ENCODE assay signal across 8 mouse cellular contexts in the genomic region with DNA sequence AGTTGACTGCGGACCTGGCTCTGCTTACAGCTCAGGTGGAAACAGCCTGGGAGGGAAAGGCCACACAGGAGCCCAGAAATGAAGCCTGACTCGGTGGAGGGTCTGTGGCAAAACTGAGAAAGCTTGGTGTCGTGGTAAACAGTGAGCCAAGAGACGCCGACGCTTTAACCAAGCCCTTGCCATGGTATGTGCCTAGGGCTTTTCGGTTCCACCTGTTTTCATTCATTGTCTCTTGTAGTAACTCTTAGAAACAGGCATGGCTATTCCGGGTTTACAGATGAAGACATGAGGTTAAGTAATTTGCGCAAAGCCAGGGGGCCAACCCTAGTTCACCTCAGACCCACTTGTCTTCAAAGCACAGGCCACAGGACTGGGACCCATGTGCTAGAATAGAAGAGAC. TPM values are rescaled to one million over a fixed set of nuclear protein-coding genes. Genes with fewer than 3 reads are reported as not detected.
A peak's percentile ranks its signal among the peaks of the same experiment; 100 is the strongest.
DNase-seq lines count a peak whose midpoint lies in the region; ATAC-seq and TF ChIP-seq lines count a peak whose summit lies in the region.
"Had no signal": no experiment of that assay in that cellular context is flagged by ENCODE, and none has a peak within 500 bp of the region (broad histone marks: within the 10 kb centered on the region; RNA-seq: fewer than 3 reads in every experiment).

No protein-coding gene starts in this region.

- no peak for TF ChIP-seq POLR2A in limb, embryonic 14.5 days (IDR thresholded peaks at IDR 0.05; ENCODE audit: borderline replicate concordance, extremely low read depth, insufficient read depth, insufficient read length)

- no peaks in the 10 kb centered on the region for H3K36me3 ChIP-seq in lung, postnatal 0 days (ENCODE audit: insufficient read depth, low read length)
- no peaks in the 10 kb centered on the region for H3K36me3 ChIP-seq in forebrain, embryonic 12.5 days (replicated peaks)
- no peaks in the 10 kb centered on the region for H3K36me3 ChIP-seq in limb, embryonic 14.5 days (ENCODE audit: control insufficient read depth, insufficient read depth, low read length)
- no peaks in the 10 kb centered on the region for H3K36me3 ChIP-seq in stomach, embryonic 15.5 days

- H3K4me1 ChIP-seq in lung, postnatal 0 days (ENCODE audit: insufficient read depth, low read depth, low read length): no peaks in the 10 kb centered on the region; the same call in 1 of the 2 replicates
- peaks cover 13% of the 10 kb centered on the region for H3K4me1 ChIP-seq in forebrain, embryonic 12.5 days
- H3K4me1 ChIP-seq in limb, embryonic 14.5 days (ENCODE audit: control insufficient read depth, insufficient read depth, low read length): peaks cover 7% of the 10 kb centered on the region; the same call in 1 of the 2 replicates
- H3K4me1 ChIP-seq in stomach, embryonic 15.5 days: peaks cover 21% of the 10 kb centered on the region

- H3K9me3 ChIP-seq in lung, postnatal 0 days (ENCODE audit: low read length): no peaks in the 10 kb centered on the region
- H3K9me3 ChIP-seq in forebrain, embryonic 12.5 days: no peaks in the 10 kb centered on the region
- H3K9me3 ChIP-seq in limb, embryonic 14.5 days (ENCODE audit: control insufficient read depth, low read length): no peaks in the 10 kb centered on the region
- H3K9me3 ChIP-seq in stomach, embryonic 15.5 days: no peaks in the 10 kb centered on the region

- H3K9ac ChIP-seq in lung, postnatal 0 days (replicated peaks; ENCODE audit: low read depth): peak overlapping the region; percentile 71; the same call in 1 of the 2 replicates
- H3K9ac ChIP-seq in forebrain, embryonic 12.5 days: peak overlapping the region; percentile 70; the same call in 1 of the 2 replicates
- 0 out of 2 replicates have a peak overlapping the region, but pooled peaks have one; percentile 68 for H3K9ac ChIP-seq in limb, embryonic 14.5 days (ENCODE audit: low read depth, low read length, severe bottlenecking)
- H3K9ac ChIP-seq in stomach, embryonic 15.5 days: peak overlapping the region; percentile 78; the same call in 1 of the 2 replicates

- TF ChIP-seq CTCF in lung, postnatal 0 days (IDR thresholded peaks at IDR 0.05): no peak

- no peak overlapping the region for H3K27ac ChIP-seq in lung, postnatal 0 days (ENCODE audit: low read length)
- no peak overlapping the region for H3K27ac ChIP-seq in forebrain, embryonic 12.5 days
- no peak overlapping the region for H3K27ac ChIP-seq in limb, embryonic 14.5 days (replicated peaks; ENCODE audit: low read depth, low read length)
- H3K27ac ChIP-seq in stomach, embryonic 15.5 days: peak overlapping the region; percentile 62; the same call in 1 of the 2 replicates

- ATAC-seq in lung, postnatal 0 days: no peak
- ATAC-seq in forebrain, embryonic 12.5 days (ENCODE audit: low FRiP score): no peak
- no peak for ATAC-seq in limb, embryonic 14.5 days (ENCODE audit: low FRiP score, low read depth)
- ATAC-seq in stomach, embryonic 15.5 days (ENCODE audit: insufficient read depth, low FRiP score, low read depth): no peak

- intact Hi-C loops in left cerebral cortex, postnatal 4 days (cut with DNase I): no loop called here
- intact Hi-C loops in left cerebral cortex, postnatal 14 days (cut with DNase I): no loop called here

- no peak for DNase-seq in lung, postnatal 0 days (ENCODE audit: low spot score)
- DNase-seq in lung, adult 18-20 months: no peak
- no peak for DNase-seq in limb, embryonic 14.5 days (ENCODE audit: low spot score)
- DNase-seq in left cerebral cortex, postnatal 4 days: no peak
- DNase-seq in left cerebral cortex, postnatal 14 days (ENCODE audit: low spot score in 2 of 2): no peak
- DNase-seq: kidney, postnatal 14 days had no signal

- 45% methylated on average over 9 of the region's 9 CpGs for WGBS in lung, postnatal 0 days
- WGBS in forebrain, embryonic 12.5 days: 53% methylated on average over 9 of the region's 9 CpGs
- 43% methylated on average over 9 of the region's 9 CpGs for WGBS in limb, embryonic 14.5 days
- WGBS in stomach, embryonic 15.5 days: 47% methylated on average over 9 of the region's 9 CpGs

- no peak for TF ChIP-seq EP300 in lung, postnatal 0 days (IDR thresholded peaks at IDR 0.05)

- peak overlapping the region; percentile 78 for H3K4me3 ChIP-seq in lung, postnatal 0 days (ENCODE audit: low read depth, low read length)
- peak overlapping the region; percentile 73 for H3K4me3 ChIP-seq in forebrain, embryonic 12.5 days (replicated peaks)
- H3K4me3 ChIP-seq in limb, embryonic 14.5 days (replicated peaks; ENCODE audit: low read length): peak overlapping the region; percentile 84
- H3K4me3 ChIP-seq in stomach, embryonic 15.5 days (replicated peaks): peak overlapping the region; percentile 85

- H3K27me3 ChIP-seq in lung, postnatal 0 days (replicated peaks; ENCODE audit: insufficient read depth, low read length): no peaks in the 10 kb centered on the region
- peaks cover 31% of the 10 kb centered on the region for H3K27me3 ChIP-seq in forebrain, embryonic 12.5 days
- H3K27me3 ChIP-seq in limb, embryonic 14.5 days (ENCODE audit: control insufficient read depth, insufficient read depth, low read length): no peaks in the 10 kb centered on the region
- no peaks in the 10 kb centered on the region for H3K27me3 ChIP-seq in stomach, embryonic 15.5 days (replicated peaks)

- peak overlapping the region; percentile 92 for H3K4me2 ChIP-seq in lung, postnatal 0 days (replicated peaks; ENCODE audit: low read depth, low read length)
- H3K4me2 ChIP-seq in forebrain, embryonic 12.5 days: peak overlapping the region; percentile 87
- peak overlapping the region; percentile 74 for H3K4me2 ChIP-seq in limb, embryonic 14.5 days (replicated peaks; ENCODE audit: low read depth, low read length, severe bottlenecking)
- peak overlapping the region; percentile 89 for H3K4me2 ChIP-seq in stomach, embryonic 15.5 days

RNA-seq across cellular contexts. Expression of a gene that starts 1.0 kb away (rescaled TPM):
- 123 and 148 TPM in 2 replicates for polyA plus RNA-seq in lung, postnatal 0 days (2015; fragmentation: Nextera tagmentation; extraction: Ambion mirVana)
- 26.3 and 27.2 TPM in 2 replicates for polyA plus RNA-seq in forebrain, embryonic 12.5 days (2016; fragmentation: Nextera tagmentation; extraction: Ambion mirVana)
- polyA plus RNA-seq in limb, embryonic 14.5 days (2012; rRNA removed): 22.9 and 26.2 TPM in 2 replicates
- polyA plus RNA-seq in limb, embryonic 14.5 days (2014; fragmentation: Nextera tagmentation; extraction: Ambion mirVana): 68.4 and 70.1 TPM in 2 replicates
- polyA plus RNA-seq in stomach, embryonic 15.5 days (2015; fragmentation: Nextera tagmentation; extraction: Ambion mirVana): 107 and 111 TPM in 2 replicates
- 10 to 100 TPM; 14.0 to 17.9 TPM for total RNA-seq in left cerebral cortex, postnatal 4 days (2021)
- 10 to 100 TPM; 25.1 to 28.5 TPM for total RNA-seq in left cerebral cortex, postnatal 14 days (2021)

RNA-seq across cellular contexts. Expression of a gene that starts 23.9 kb away (rescaled TPM):
- polyA plus RNA-seq in lung, postnatal 0 days (2015; fragmentation: Nextera tagmentation; extraction: Ambion mirVana): 1.3 and 1.5 TPM in 2 replicates
- 1.1 and 2.4 TPM in 2 replicates for polyA plus RNA-seq in forebrain, embryonic 12.5 days (2016; fragmentation: Nextera tagmentation; extraction: Ambion mirVana)
- polyA plus RNA-seq in limb, embryonic 14.5 days (2012; rRNA removed): 0.37 and 0.53 TPM in 2 replicates
- polyA plus RNA-seq in limb, embryonic 14.5 days (2014; fragmentation: Nextera tagmentation; extraction: Ambion mirVana): 0.41 and 0.87 TPM in 2 replicates
- 0.55 and 0.73 TPM in 2 replicates for polyA plus RNA-seq in stomach, embryonic 15.5 days (2015; fragmentation: Nextera tagmentation; extraction: Ambion mirVana)
- total RNA-seq in left cerebral cortex, postnatal 4 days (2021): under 1 TPM in 1 of 2 experiments, not detected in 1; 0.28 TPM
- not detected for total RNA-seq in left cerebral cortex, postnatal 14 days (2021)

RNA-seq across cellular contexts. Expression of a gene that starts 55.0 kb away (rescaled TPM):
- polyA plus RNA-seq in lung, postnatal 0 days (2015; fragmentation: Nextera tagmentation; extraction: Ambion mirVana): 49.6 and 54.4 TPM in 2 replicates
- 6.7 and 8.1 TPM in 2 replicates for polyA plus RNA-seq in forebrain, embryonic 12.5 days (2016; fragmentation: Nextera tagmentation; extraction: Ambion mirVana)
- polyA plus RNA-seq in limb, embryonic 14.5 days (2012; rRNA removed): 16.7 and 17.9 TPM in 2 replicates
- polyA plus RNA-seq in limb, embryonic 14.5 days (2014; fragmentation: Nextera tagmentation; extraction: Ambion mirVana): 9.5 and 9.6 TPM in 2 replicates
- 42.4 and 43.1 TPM in 2 replicates for polyA plus RNA-seq in stomach, embryonic 15.5 days (2015; fragmentation: Nextera tagmentation; extraction: Ambion mirVana)
- 1 to 10 TPM; 5.3 to 5.4 TPM for total RNA-seq in left cerebral cortex, postnatal 4 days (2021)
- 1 to 10 TPM; 6.4 to 8.5 TPM for total RNA-seq in left cerebral cortex, postnatal 14 days (2021)
